Comparison of ENCODE assay signal across 16 mouse cellular contexts in the genomic region with DNA sequence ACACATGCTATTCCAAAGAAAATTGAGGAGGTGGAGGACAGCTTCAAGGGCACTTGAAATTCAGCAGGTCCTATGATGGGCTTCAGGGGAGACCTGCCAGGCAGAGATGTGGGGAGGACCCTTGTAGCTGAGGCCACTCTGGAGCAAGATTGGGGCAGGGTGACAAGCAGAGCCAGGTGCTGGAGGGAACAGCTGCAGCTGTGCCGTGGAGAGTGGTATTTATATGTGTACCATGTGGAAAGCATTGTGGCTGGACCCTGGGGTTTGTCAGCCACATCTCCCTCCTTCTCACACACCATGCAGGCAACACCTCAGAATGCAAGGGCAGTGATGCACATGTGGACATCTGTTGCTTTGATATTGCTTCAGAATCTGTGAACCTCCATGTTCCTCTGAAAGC.
"Had no signal": no experiment of that assay in that cellular context is flagged by ENCODE, and none has a peak within 500 bp of the region (broad histone marks: within the 10 kb centered on the region; RNA-seq: fewer than 3 reads in every experiment).

No protein-coding gene starts in this region.

- H3K4me2 ChIP-seq: liver, embryonic 13.5 days; lung, embryonic 15.5 days; midbrain, embryonic 12.5 days; neural tube, embryonic 12.5 days had no signal

- H3K9ac ChIP-seq: liver, embryonic 13.5 days; liver, postnatal 0 days; lung, embryonic 15.5 days; midbrain, embryonic 12.5 days; neural tube, embryonic 12.5 days had no signal

- ATAC-seq: liver, postnatal 0 days; midbrain, embryonic 16.5 days had no signal

- DNase-seq: kidney, adult 18-20 months; kidney, postnatal 10 days; kidney, postnatal 4 days; left cerebral cortex, postnatal 4 days; liver, embryonic 13.5 days; liver, postnatal 0 days; lung, postnatal 14 days; right cerebral cortex, postnatal 25 days; thymus, postnatal 4 days had no signal

- H3K27ac ChIP-seq: layer of hippocampus, adult 2 months; liver, embryonic 13.5 days; lung, embryonic 15.5 days; macrophage; midbrain, embryonic 12.5 days; neural tube, embryonic 12.5 days had no signal

- H3K4me3 ChIP-seq: layer of hippocampus, adult 2 months; liver, embryonic 13.5 days; lung, embryonic 15.5 days; megakaryocyte, embryonic 14.5 days; midbrain, embryonic 12.5 days; neural tube, embryonic 12.5 days had no signal

- H3K4me1 ChIP-seq: liver, embryonic 13.5 days; lung, embryonic 15.5 days; megakaryocyte, embryonic 14.5 days; midbrain, embryonic 12.5 days; neural tube, embryonic 12.5 days had no signal

- H3K9me3 ChIP-seq: liver, embryonic 13.5 days; lung, embryonic 15.5 days; megakaryocyte, embryonic 14.5 days; midbrain, embryonic 12.5 days; neural tube, embryonic 12.5 days had no signal

- H3K36me3 ChIP-seq: liver, embryonic 13.5 days; lung, embryonic 15.5 days; midbrain, embryonic 12.5 days; neural tube, embryonic 12.5 days had no signal

- H3K27me3 ChIP-seq: liver, embryonic 13.5 days; lung, embryonic 15.5 days; megakaryocyte, embryonic 14.5 days; midbrain, embryonic 12.5 days; neural tube, embryonic 12.5 days had no signal
